ENCODE assay signal across 26 mouse cellular contexts in the genomic region with DNA sequence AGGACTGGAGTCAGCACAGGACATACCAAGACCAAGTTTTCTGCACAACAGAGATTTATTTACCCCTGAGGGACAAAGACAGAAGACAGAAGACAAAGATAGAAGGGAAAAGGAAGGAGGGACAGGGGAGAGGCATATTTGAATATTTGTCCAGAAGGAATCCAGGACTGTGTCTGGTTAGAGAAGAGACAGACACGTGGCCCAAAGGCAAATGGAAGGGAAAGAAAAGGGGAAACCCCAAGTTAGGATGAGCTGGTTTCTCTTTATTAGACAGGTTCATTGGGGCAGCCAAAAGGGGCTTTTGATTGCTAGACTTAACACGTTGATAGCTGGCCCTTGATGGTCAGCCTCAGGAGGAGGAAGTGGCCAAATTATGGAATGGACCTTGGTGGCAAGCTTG. TPM values are rescaled to one million over a fixed set of nuclear protein-coding genes. Genes with fewer than 3 reads are reported as not detected.
A peak's percentile ranks its signal among the peaks of the same experiment; 100 is the strongest.
DNase-seq lines count a peak whose midpoint lies in the region; ATAC-seq and TF ChIP-seq lines count a peak whose summit lies in the region.
"Had no signal": no experiment of that assay in that cellular context is flagged by ENCODE, and none has a peak within 500 bp of the region (broad histone marks: within the 10 kb centered on the region; RNA-seq: fewer than 3 reads in every experiment).

No protein-coding gene starts in this region.

- no peaks in the 10 kb centered on the region for H3K27me3 ChIP-seq in stomach, postnatal 0 days (ENCODE audit: control insufficient read depth, insufficient read depth, low read length)
- H3K27me3 ChIP-seq: forebrain, embryonic 13.5 days; heart, embryonic 12.5 days; heart, embryonic 15.5 days; intestine, embryonic 15.5 days had no signal

- WGBS in stomach, postnatal 0 days, result 54% methylated on average over 2 of the region's 2 CpGs

- TF ChIP-seq EP300 in stomach, postnatal 0 days (optimal IDR thresholded peaks at IDR 0.05), result no peak

- peak overlapping the region; percentile 62 for H3K27ac ChIP-seq in left cerebral cortex, adult 2 months
- H3K27ac ChIP-seq in bone marrow macrophage, adult 2 months (ENCODE audit: insufficient read depth, low read depth, low read length), result peak overlapping the region; percentile 30
- H3K27ac ChIP-seq in stomach, postnatal 0 days (replicated peaks), result no peak overlapping the region
- H3K27ac ChIP-seq: forebrain, embryonic 10.5 days; forebrain, embryonic 13.5 days; heart, embryonic 15.5 days; hindbrain, embryonic 14.5 days; hindbrain, postnatal 0 days; intestine, embryonic 15.5 days had no signal

- no peak overlapping the region for H3K4me2 ChIP-seq in stomach, postnatal 0 days (replicated peaks; ENCODE audit: low read depth)
- H3K4me2 ChIP-seq: forebrain, embryonic 13.5 days; heart, embryonic 12.5 days; heart, embryonic 15.5 days; hindbrain, embryonic 14.5 days; intestine, embryonic 15.5 days had no signal

- no peak overlapping the region for H3K9ac ChIP-seq in stomach, postnatal 0 days (ENCODE audit: low read length)
- H3K9ac ChIP-seq: forebrain, embryonic 13.5 days; heart, embryonic 12.5 days; heart, embryonic 15.5 days; hindbrain, embryonic 14.5 days; intestine, embryonic 15.5 days had no signal

- peak; percentile 47; the same call in 1 of the 2 replicates for ATAC-seq in frontal cortex, adult (ENCODE audit: low TSS enrichment)
- ATAC-seq in stomach, postnatal 0 days (ENCODE audit: low FRiP score, low TSS enrichment), result 0 out of 2 replicates have a peak, but pooled peaks have one; percentile 25
- ATAC-seq: forebrain, embryonic 13.5 days; forebrain, embryonic 16.5 days; hindbrain, postnatal 0 days; intestine, embryonic 15.5 days had no signal

- H3K9me3 ChIP-seq in stomach, postnatal 0 days (ENCODE audit: control insufficient read depth, low read length), result no peaks in the 10 kb centered on the region
- H3K9me3 ChIP-seq: forebrain, embryonic 10.5 days; heart, embryonic 12.5 days; heart, embryonic 15.5 days; intestine, embryonic 15.5 days had no signal

- TF ChIP-seq POLR2A in bone marrow macrophage, adult 2 months (IDR thresholded peaks at IDR 0.05; ENCODE audit: borderline replicate concordance, low read depth, low read length), result no peak

- peaks cover 20% of the 10 kb centered on the region for H3K4me1 ChIP-seq in bone marrow macrophage, adult 2 months (ENCODE audit: control insufficient read depth, insufficient read depth, low read length)
- H3K4me1 ChIP-seq in stomach, postnatal 0 days (replicated peaks; ENCODE audit: control insufficient read depth, insufficient read depth), result no peaks in the 10 kb centered on the region
- H3K4me1 ChIP-seq: forebrain, embryonic 10.5 days; forebrain, embryonic 13.5 days; heart, embryonic 12.5 days; heart, embryonic 15.5 days; intestine, embryonic 15.5 days had no signal

- no peak for DNase-seq in frontal cortex, postnatal 36 days (ENCODE audit: low spot score in 2 of 2)
- no peak for DNase-seq in left cerebral cortex, adult 2 months (ENCODE audit: extremely low spot score in 1 of 2, low spot score in 2 of 2)
- DNase-seq in left cerebral cortex, postnatal 4 days, result no peak
- no peak for DNase-seq in stomach, postnatal 0 days (ENCODE audit: low spot score)
- DNase-seq in embryo, embryonic 10 days (ENCODE audit: low spot score), result no peak
- DNase-seq in kidney, postnatal 10 days, result no peak
- DNase-seq: adrenal gland, postnatal 10 days; adrenal gland, postnatal 36 days; cerebellum, adult 11 months; cerebellum, adult 2 months; cerebellum, adult 9-11 months; cerebellum, postnatal 25 days; gastrocnemius, postnatal 25 days; heart, postnatal 10 days; heart, postnatal 4 days; kidney, adult 11 months had no signal

- no peaks in the 10 kb centered on the region for H3K36me3 ChIP-seq in stomach, postnatal 0 days (ENCODE audit: control insufficient read depth, insufficient read depth, low read length)
- H3K36me3 ChIP-seq: heart, embryonic 15.5 days; intestine, embryonic 15.5 days had no signal

- TF ChIP-seq CTCF in left cerebral cortex, adult 2 months (IDR thresholded peaks at IDR 0.05), result no peak
- no peak for TF ChIP-seq CTCF in bone marrow macrophage, adult 2 months (IDR thresholded peaks at IDR 0.05; ENCODE audit: low read depth, low read length)
- TF ChIP-seq CTCF in stomach, postnatal 0 days (IDR thresholded peaks at IDR 0.05; ENCODE audit: low read depth), result no peak

- H3K4me3 ChIP-seq in left cerebral cortex, adult 2 months, result no peak overlapping the region
- no peak overlapping the region for H3K4me3 ChIP-seq in bone marrow macrophage, adult 2 months (ENCODE audit: insufficient read depth, low read length)
- H3K4me3 ChIP-seq in stomach, postnatal 0 days (ENCODE audit: low read depth, low read length), result no peak overlapping the region
- H3K4me3 ChIP-seq: forebrain, embryonic 10.5 days; forebrain, embryonic 13.5 days; heart, embryonic 12.5 days; heart, embryonic 15.5 days; intestine, embryonic 15.5 days had no signal

- intact Hi-C loops in left cerebral cortex, adult 2 months (cut with DNase I), result loop anchor here (5.0 kb wide), 1 partner anchor 46 kb away; no protein-coding TSS in a partner anchor
- intact Hi-C loops in left cerebral cortex, postnatal 4 days (cut with DNase I), result no loop called here

RNA-seq across cellular contexts. Expression of gene Tfpi, which starts 34.9 kb away (rescaled TPM):
- 1 to 10 TPM; 3.8 to 4.4 TPM for total RNA-seq in left cerebral cortex, adult 2 months (2021)
- 10 to 100 TPM in 1 of 2 experiments, 1 to 10 TPM in 1; 9.3 to 10.3 TPM for total RNA-seq in left cerebral cortex, postnatal 4 days (2021)
- polyA plus RNA-seq in bone marrow macrophage, adult 2 months (2012; ENCODE audit: insufficient read depth, insufficient read length, missing spikeins), result 21.5 and 25.5 TPM in 2 replicates
- 22.8 and 23.4 TPM in 2 replicates for polyA plus RNA-seq in stomach, postnatal 0 days (2015; fragmentation: Nextera tagmentation; extraction: Ambion mirVana)
